Mouse (Mus musculus) lung, adult 2 months (tissue): Measurements from ENCODE around the gene Slc37a2. TPM values are rescaled to one million over a fixed set of nuclear protein-coding genes. Genes with fewer than 3 reads are reported as not detected.

Experiments used
- DNase-seq: peaks from one replicate; pipeline ENCODE4 v3.0.0; 2022
- H3K4me1 ChIP-seq: fragments of 200-500 bp; 2 replicates; pipeline ENCODE4 v1.6.1; 2011; ENCODE audit warnings: low read length; ENCODE audit not compliant: control insufficient read depth, insufficient read depth
- H3K4me3 ChIP-seq: fragments of 200-500 bp; replicated peaks from 2 replicates; pipeline ENCODE3; 2011; ENCODE audit warnings: low read depth, mild to moderate bottlenecking, control low read depth, low read length; ENCODE audit errors: extremely low read depth
- CTCF ChIP-seq: fragments of 200-500 bp; IDR thresholded peaks from 2 replicates; pipeline ENCODE4 v1.5.1; 2011; ENCODE audit warnings: mild to moderate bottlenecking, low read length, control low read depth; ENCODE audit not compliant: insufficient read depth
- POLR2A ChIP-seq: fragments of 200-500 bp; IDR thresholded peaks from 2 replicates; pipeline ENCODE4 v1.6.1; 2011; ENCODE audit warnings: low read depth, mild to moderate bottlenecking, control low read depth, low read length, borderline replicate concordance; ENCODE audit errors: extremely low read depth
- WGBS: fragments of 180-500 bp; shearing (Covaris S2); methylation state at CpG from one replicate; pipeline ENCODE4 v1.1.7; 2018; 5-methylcytosine and 5-hydroxymethylcytosine counted together
- polyA plus RNA-seq: library from polyadenylated mRNA; depleted of rRNA; stranded (reverse); fragments of >200 nt; gene quantifications from 2 replicates; pipeline ENCODE4 v1.2.3, GENCODE M21; 2012

The Slc37a2 gene
- polyA plus RNA-seq, 1 experiment, result 6.5 TPM

- TF ChIP-seq CTCF (no peak), POLR2A (no peak)
- Histone ChIP-seq H3K4me1 (no peaks in the 10 kb centered on the region), H3K4me3 (no peak overlapping the region)
- no peak for DNase-seq
Observed at GRCm38 (mm10) chr9:37247429-37247828, 8.1 kb downstream of the Slc37a2 start.

DNA sequence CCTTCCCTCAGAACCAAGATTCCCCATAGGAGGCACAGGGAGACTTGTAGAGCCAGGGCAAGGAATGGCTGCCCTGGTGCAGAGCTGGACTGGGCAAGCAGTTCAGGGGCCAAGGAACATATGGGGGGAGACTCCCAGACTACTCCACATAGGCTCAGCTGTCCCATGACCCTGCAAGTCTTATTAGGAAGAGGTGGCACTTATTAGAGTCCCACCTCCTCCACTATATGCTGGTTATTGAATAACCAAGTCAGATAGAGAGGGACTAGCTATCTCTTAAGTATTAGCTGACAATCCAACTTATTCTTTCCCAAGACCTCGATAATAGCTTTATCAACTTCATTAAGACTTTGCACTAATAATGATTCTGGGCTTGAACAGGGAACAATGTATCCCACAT lies 9.7 kb downstream of the Slc37a2 start:
- TF ChIP-seq POLR2A, result no peak
- TF ChIP-seq CTCF, result no peak
- Histone ChIP-seq H3K4me3 (no peak overlapping the region), H3K4me1 (no peaks in the 10 kb centered on the region)
- WGBS, result 82% methylated on average over 1 of the region's 1 CpGs
- no peak for DNase-seq

DNA sequence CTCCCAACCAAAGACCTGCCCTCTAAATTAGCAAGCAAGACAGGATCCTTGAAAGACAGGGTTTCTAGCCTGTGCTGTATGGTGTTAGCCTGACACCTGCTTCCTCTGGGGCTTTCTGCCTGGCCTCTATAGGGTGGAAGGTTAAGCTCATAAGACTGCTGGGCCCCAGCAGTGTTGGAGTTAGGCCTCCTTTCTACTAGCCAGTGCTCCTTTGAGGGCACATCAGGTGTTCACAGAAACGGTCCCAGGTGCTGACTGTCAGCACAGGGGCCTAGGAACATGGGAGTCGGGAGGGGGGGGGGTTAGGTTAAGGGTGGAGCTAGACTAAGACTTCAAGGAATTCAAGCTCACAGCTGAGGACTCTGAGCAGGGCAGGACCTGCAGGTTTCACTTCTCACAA lies 10.1 kb downstream of the Slc37a2 start:
- Histone ChIP-seq H3K4me1 (no peaks in the 10 kb centered on the region), H3K4me3 (no peak overlapping the region)
- WGBS, result 55% methylated on average over 2 of the region's 2 CpGs
- DNase-seq, result no peak
- TF ChIP-seq POLR2A (no peak), CTCF (no peak)

- H3K4me1 ChIP-seq, result no peaks in the 10 kb centered on the region
- TF ChIP-seq CTCF, result no peak
- TF ChIP-seq POLR2A, result no peak
- 17% methylated on average over 1 of the region's 1 CpGs for WGBS
Observed at GRCm38 (mm10) chr9:37244600-37244999, 10.9 kb downstream of the Slc37a2 start.

DNA sequence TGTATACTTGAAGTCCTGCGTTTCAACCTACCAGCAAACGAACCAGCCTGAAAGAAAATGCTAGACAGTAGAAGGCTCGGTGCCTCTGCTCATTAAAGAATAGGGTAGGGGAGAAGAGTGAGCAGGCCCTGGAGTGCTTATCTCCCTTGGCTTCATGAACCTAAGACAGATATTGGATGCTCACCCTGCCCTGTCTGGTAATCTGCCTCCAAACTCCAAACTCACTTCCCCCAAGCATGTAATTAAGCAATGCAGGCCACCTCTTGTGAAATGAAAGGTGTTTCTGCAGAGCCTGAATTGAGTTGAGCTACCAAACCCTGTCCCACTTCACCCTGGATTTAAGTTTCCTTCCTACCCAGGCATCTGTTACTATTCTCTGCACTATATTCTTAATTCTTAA lies 12.8 kb downstream of the Slc37a2 start:
- no peak for TF ChIP-seq POLR2A
- TF ChIP-seq CTCF, result no peak
- 88% methylated on average over 3 of the region's 3 CpGs for WGBS
- DNase-seq, result no peak
- Histone ChIP-seq H3K4me3 (no peak overlapping the region), H3K4me1 (no peaks in the 10 kb centered on the region)

More at GRCm38 (mm10) chr9:37244600-37244999, 10.9 kb downstream of the Slc37a2 start:
- DNase-seq, result no peak
- H3K4me3 ChIP-seq, result no peak overlapping the region

- Histone ChIP-seq H3K4me1 (no peaks in the 10 kb centered on the region), H3K4me3 (no peak overlapping the region)
- TF ChIP-seq POLR2A, result no peak
- TF ChIP-seq CTCF, result no peak
- DNase-seq, result no peak
- 57% methylated on average over 4 of the region's 4 CpGs for WGBS
Observed at GRCm38 (mm10) chr9:37235951-37236737, 19.4 kb downstream of the Slc37a2 start.

- Histone ChIP-seq H3K4me3 (no peak overlapping the region), H3K4me1 (no peaks in the 10 kb centered on the region)
- no peak for DNase-seq
- 72% methylated on average over 22 of the region's 22 CpGs for WGBS
- TF ChIP-seq POLR2A (no peak), CTCF (no peak)
Observed at GRCm38 (mm10) chr9:37232201-37233195, 23.0 kb downstream of the Slc37a2 start.

GRCm38 (mm10) chr9:37230486-37231195 lies 24.9 kb downstream of the Slc37a2 start:
- Histone ChIP-seq H3K4me1 (no peaks in the 10 kb centered on the region), H3K4me3 (no peak overlapping the region)
- no peak for DNase-seq
- 84% methylated on average over 9 of the region's 9 CpGs for WGBS
- TF ChIP-seq POLR2A (no peak), CTCF (no peak)

- no peaks in the 10 kb centered on the region for H3K4me1 ChIP-seq
- peak; percentile 52 for DNase-seq
Observed at GRCm38 (mm10) chr9:37229880-37230325, 25.6 kb downstream of the Slc37a2 start.

More at GRCm38 (mm10) chr9:37229880-37230325, 25.6 kb downstream of the Slc37a2 start:
- TF ChIP-seq POLR2A (no peak), CTCF (peak; percentile 70)
- H3K4me3 ChIP-seq, result no peak overlapping the region
- WGBS, result 3% methylated on average over 1 of the region's 1 CpGs
